Mouse (Mus musculus) ES-Bruce4 (cell line): ENCODE measurements around the gene Gm12184.

Source experiments
- CTCF ChIP-seq: IDR thresholded peaks from one replicate; pipeline ENCODE4 v1.8.1; 2011; ENCODE audit warnings: low read depth, low read length
- POLR2A ChIP-seq: IDR thresholded peaks from one replicate; pipeline ENCODE4 v1.8.1; 2011; ENCODE audit warnings: low read length; ENCODE audit not compliant: insufficient read depth

DNA sequence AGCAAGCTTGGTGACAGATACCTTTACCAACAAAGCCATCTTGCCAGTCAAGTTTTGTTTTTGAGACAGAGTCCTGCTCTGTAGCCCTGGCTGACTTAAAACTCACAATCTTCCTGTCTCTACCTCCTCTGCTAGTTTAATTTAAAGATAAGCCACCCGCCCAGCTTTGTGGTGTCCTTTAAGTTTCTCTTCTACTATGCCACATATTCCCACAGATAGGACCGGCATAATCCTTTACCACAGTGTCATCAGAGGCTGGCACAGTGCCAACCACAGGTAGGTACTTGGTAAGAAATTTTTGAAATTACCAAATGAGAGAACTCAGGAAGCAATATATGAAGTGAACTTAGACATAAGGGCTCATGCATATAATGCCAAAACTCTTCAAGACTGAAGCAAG lies 16.3 kb downstream of the Gm12184 start:
- TF ChIP-seq CTCF (no peak), POLR2A (no peak)
